Mouse (Mus musculus) liver (tissue): ENCODE measurements at regions not wholly inside any gene's neighbourhood (a gene's known extent, or its start where the extent isn't known, plus 50 kb on each side); places are given as distances from the start of the nearest gene placed in this dataset.

ENCODE experiments used
- DNase-seq: peaks from one replicate; pipeline ENCODE4 v3.0.0-alpha.2; 2020; ENCODE audit warnings: mixed read lengths

DNA sequence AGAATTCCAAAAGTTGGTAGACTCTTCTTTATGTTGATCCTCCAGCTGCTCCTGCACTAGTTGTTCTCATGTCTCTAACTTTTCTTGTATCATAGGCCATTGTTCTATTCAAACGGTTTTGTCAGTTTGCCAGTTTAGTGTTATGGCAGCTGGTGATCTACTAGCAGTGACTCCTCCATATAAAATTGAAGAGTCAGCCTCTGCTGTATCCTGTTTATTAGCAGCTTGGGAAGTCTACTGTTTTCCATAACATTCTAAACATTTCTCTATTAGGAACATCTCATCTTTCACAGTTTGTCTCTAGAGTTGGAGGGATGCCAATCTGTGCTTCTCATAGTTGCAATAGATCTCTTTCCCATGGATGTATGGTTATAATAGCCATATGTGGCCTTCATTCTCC lies 58.6 kb downstream of the Drd1 start:
- no peak for DNase-seq

DNA sequence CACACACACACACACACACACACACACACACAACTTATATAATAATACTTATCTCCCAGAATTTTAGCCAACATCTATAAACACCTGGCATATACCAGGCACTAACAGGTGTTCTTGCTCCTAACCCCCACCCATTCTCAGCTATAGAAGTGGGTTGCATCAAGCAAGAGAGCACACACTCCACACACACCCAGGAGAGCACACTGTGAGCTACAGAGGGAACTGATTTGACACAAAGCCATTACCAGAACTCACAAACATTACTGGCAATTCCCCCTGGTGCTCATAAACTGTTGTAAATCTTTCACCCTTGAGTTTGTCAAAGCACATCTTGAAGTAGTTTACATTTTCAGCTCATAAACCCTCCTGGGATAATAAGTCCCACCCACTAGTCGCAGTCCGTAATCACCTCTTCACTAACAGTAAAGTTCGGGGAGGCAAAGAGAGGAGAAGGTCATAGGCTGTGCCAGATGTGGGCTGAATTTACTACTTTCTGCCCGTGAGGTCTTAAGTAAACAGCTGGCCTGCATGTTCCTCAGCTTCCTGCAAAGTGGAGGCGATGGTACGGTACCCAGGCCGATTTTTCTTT lies 62.5 kb downstream of the Drd1 start:
- no peak for DNase-seq

DNA sequence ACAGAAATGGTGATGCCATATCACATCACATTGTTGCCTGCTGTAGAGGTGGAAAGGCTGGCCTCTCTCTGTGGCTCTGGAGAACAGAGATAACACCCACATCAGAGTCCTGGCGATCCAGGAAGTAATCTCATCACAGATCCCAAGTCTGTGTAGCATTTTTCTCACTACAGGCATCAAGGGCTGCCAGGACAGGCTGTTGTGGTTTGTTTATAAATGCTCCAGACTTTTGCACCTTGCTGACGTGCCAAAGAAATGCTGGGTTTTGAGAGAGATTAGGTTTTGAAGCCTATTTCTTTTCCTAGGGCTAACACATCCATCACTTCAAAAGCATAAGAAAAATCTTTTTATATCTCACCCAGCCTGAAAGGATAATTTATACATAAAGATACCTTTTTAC lies 76.3 kb downstream of the Drd1 start:
- no peak for DNase-seq

DNA sequence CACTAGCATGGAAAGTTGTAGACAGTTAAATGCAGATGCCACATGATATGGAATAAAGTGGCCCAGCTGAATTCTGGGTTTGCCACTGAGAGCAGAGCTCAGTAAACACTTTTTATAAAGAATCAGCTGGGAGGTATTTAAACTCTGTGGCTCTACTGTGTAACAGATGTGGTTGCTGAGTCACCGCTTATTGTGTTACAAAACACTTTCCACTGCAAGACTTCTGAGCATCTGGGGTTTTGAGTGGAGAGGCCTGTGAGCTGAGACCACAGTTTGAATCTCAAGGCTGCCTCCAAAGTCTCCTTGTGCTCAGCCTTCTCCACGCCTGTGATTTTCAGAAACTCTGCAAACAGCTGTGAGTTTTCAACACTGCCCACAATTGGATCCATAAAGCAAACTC lies 86.1 kb downstream of the Drd1 start:
- no peak for DNase-seq

DNA sequence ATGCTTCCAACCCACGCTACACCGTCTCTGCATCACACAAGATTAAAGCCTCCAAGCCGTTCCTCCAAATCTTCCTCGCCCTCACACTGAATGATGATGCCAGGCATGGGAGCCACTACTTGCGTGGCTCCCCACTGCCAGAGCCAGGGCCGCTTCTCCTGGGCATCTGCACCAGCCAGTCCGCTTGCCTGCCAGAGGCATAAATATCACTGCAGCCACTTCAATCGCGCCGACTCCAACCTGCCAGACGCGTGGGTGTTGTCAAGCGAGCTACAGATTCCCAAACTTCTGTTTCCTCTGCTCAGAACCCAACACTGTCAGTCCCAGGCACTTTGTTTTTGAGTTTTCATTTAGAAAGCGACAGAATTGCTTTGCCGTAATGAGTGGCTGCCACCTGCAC lies 99.3 kb downstream of the Drd1 start:
- no peak for DNase-seq

DNA sequence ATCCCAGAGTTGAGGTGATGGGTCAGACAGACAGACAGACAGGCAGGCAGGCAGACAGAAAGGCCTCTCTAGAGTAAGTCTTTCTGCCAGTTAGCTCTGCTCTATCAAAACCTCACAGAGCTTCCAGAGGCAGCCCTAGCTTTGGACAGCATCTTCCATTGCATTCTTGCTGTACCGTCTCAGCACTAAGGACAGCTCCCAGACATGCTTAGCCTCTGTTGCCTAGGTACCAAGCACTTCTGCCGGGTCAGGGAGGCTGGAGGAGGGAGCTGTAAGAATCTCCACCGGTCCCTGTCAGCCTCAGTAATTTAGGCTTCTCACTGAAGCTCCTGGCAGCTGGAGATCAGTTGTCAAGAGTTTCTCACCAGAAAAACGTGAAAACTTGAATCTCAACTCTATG lies 107.4 kb downstream of the Drd1 start:
- DNase-seq: peak; percentile 30

DNA sequence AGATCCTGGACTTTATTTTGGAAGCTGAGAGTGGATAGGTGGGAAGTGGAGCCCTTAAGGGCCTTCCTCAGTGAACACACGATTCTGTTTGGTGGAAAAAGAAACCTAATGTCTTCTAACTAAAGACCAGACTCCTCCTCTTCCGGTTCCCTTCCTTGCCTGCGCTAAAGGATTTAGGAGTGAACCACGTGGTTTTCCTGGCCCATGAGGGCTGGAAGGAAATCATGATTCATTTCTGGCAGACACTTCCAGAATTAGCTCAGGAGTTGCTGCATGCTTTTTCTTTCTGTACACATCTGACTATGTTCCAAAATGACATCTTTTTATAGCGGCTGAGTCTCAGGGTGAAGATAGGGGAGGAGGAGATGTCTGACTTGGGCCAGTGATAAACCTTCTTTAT lies 109.8 kb downstream of the Drd1 start:
- no peak for DNase-seq

DNA sequence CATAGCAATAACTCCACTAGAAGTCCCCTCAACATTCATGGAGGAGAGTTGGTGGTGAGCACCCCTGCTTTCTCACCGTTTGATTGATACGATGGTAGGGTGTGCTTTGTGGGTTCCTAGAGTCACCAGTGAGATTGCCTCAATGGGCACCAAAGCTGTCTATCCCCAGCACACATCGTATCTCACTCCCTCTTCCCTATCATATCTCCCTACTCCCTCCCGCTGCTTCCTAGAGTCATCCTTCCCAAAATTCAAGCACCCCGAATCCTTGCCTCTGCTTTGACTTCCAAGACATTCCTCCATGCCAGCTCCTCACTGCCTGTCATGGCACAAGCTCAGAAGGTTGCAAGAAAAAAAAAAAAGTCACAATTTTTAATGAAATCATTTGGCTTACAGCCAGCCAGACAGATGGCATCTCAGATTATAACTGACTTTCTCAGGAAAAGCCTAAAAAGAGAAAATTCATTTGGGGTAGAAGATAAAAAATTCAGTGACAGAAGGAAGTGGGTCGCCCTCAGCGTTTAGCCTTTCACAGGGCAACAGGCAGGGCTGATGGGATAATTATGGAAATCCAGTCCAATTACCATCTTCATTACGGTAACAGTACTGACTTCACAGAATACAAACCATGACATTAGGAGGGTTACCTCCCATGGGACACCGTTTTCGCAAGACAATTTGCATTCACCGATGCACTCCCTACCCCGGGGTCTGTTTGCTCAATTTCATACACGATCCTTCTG lies 114.3 kb downstream of the Drd1 start:
- no peak for DNase-seq

DNA sequence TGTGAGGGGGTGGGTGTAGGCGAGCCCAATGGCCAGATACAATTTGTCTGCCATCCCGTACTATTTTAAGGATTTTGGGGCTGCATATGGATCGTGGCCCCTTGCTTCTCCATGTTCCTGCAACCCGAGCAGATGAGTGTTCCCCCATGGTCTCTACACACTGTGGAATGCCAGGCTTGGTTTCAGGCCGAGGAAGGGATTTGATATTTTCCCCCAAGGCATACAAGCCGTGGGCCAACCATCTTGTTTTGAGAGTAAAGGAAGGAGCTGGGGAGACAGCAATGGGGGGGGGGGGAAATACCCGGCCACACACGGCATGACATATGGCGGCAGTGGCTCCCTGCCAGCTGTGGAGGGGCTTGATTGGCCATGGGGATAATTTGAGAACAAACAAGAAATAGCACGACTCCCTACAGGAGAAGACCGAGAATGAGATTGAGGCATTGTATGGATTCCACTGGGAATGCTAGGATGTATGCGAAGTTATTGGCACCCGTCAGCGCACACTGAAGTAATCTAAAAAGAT lies 120.3 kb downstream of the Drd1 start:
- DNase-seq: no peak

DNA sequence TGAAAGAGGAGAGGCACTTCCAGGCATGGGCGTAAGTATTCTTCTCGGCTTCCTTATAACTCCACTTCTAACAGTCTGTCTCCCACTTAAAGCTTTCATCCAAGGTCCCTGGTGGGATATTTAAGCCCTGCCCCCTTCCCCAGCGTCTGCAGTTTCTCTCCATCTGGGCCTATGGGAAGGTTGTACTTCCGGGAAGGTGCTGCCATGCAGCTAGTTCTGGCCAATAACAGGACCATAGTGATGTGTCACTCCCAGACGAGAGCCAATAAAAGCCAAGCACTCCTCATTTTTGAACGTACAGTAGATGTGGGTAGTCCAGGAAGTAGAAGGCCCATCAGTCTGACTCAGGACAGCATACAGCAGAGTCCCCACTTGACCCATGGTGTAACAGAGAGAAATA lies 121.0 kb downstream of the Drd1 start:
- DNase-seq: no peak

DNA sequence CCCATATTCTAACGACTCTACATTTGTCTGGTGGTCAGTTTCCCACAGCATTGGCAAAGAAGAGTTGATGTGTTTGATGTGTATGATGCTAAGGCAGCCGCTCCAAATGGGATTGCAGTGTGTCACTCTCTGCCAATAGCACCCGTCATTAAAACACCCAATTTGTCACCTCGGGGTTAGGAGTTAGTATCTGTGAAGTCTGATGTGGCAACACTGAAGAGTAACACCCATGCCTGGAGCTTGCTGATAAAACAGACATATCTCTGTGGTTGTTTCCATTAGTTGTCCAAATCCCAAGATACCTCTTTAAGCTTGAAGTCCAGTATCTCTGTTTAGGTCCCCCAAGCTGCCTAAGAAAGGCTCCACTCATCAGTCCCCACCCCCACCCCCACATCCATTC lies 129.4 kb downstream of the Drd1 start:
- DNase-seq: no peak

DNA sequence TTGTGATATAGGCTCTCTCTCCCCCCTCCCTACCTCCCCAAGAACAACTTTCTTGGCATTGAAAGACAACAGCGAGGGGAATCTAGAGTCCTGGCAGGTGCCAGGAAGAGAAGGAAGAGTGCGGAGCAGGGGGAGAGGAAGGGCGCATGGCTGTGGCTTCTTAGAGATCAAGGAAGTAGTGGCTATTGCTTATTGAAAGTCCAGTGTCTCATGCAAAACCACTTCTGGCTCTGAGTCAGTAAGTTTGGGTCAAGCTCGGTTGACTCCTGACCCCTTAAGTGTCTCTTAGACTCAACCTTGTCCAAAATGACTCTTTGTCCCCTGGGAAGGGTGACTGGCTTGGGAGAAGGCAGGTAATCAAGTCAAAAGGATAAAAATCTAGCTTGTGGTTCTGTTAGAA lies 131.1 kb downstream of the Drd1 start:
- DNase-seq: no peak

DNA sequence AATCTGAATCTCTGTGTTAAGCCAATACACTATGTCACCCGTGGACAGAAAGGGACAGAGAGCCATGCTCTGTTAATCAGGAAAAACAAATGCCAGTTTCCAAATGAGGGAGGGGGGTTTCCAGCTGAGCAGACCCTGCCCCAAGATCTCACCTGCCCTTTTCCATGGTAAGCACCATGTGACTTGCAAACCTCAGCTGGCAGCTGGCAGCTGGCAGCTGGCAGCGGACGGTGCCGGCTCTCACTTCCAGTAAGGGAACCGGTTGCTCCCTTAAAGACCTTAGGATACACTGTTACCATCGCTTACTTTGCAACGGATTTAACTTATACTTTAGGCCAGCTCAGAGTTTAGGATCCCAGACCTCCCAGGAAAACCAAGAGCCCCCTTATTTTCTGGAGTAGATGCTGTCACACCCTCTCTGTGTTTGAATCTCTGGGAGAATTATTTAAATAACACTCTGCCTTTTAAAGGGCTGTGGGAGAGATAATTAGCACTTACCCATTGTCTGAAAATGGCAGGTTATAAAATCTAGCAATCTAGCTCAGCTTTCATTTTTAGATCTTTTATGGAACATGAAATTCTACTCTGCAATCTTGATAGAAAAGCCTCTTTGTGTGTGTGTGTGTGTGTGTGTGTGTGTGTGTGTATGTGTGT lies 131.7 kb downstream of the Drd1 start:
- no peak for DNase-seq

DNA sequence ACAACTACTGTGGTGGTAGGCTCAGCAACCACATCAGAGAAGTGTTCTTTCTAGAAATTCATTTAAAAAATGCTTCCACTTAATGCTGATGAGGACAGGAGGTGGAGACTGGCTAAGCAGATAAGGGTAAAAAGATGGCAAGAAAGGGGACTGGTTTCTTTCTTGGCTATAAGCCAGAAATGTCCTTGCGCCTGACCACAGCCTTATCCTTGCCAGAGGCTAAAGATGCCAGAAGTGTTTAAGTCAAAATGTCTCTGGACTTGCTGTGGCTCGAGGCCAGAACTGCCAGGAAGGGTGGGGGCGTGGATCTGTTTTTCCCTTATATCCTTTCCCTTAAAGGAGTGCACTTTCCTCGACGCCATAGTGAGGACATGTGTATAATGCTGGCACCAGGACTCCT lies 133.7 kb downstream of the Drd1 start:
- no peak for DNase-seq

DNA sequence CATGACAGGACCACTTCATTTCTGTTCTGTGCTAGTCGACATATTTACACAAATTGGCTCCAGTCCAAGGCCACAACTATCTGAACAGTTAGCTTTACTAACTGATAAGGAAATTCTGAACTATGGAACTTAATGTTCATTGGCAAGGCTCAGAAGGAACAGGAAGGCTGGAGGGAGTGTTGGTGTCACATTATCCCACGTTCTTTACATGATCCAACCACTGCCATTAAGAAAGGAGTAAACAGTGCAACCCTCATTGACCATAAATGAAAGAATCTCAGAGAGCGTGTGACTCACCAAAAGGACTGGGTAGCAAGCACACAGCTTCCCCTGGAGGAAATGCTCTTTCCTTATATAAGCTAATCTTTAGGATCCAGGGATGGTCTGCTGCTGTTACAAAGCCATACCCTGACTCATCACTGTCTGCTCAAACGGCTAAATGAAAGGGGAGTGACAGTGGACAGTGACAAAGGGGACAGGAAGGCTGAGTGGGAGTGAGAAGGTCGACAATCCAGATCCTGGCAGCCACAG lies 135.6 kb downstream of the Drd1 start:
- no peak for DNase-seq

DNA sequence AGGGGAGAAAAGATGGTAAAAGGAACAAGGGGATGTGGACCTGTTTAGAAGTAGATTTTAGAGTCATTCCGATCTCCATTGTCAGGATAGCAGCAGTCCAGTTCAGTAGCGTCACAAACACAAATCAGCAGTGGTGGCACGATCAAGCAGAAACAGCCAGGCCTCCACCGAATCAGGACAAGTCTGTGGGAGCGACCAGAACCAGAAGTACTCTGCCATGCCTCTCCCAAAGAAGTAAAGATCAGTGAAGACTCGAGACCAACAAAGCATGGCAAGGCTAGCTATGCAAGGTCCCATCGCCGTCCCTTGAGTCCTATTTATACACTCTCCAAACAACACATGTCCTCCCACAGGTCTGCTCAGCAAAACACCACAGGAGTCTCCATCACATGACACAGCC lies 140.0 kb downstream of the Drd1 start:
- DNase-seq: no peak

DNA sequence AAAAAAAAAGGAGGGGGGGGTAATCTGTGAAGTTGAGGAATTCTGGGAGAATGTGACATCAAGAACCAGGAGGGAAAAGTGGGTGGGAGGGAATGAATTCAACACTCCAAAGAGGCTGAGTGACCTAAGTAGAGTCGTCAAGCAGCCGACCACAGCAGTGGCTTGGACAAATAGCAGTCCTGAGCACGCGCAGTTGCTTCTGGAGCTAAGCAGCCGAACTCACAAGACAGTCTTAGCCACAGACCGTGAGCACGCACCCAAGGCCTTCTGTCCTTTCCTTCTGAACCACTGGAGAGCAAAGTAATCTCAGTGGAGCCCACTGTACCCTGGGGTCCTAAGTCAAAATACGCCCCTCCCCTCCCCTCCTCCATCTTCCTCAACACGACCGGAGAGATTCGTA lies 141.1 kb downstream of the Drd1 start:
- DNase-seq: no peak

DNA sequence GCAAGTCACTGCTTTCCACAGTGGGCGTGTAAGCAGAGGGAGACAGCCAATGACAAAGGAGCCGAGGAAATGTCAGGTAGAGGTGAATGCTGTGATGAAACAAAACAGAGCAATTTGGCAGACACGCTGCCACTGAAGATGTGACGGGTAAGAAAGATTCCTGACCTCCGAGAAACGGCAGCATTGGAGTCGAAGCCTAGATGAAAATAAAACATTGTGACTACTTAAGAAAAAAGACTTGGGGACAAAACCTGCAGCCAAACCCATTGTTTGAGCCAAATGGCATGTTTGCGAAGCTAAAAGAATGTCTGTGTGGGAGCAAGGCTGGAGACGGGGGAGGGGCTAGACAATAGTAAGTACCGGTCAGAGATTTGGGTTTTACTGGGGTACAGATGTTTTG lies 142.0 kb downstream of the Drd1 start:
- DNase-seq: no peak

DNA sequence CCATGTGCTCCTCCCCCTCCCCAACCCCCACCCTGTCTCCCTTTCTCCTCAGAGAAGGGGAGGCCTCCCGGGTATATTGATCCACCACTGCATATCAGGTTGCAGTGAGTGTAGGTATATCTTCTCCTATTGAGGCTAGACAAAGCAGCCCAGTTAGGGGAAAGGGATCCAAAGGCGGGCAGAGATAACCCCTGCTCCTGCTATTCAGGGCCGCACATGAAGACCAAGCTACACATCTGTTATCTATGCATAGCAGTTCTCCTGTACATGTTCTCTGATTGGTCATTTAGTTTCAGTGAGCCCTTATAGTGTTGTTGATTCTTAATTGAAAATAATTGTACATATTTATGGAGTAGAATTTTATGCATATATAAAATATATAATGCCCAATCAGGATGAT lies 143.7 kb downstream of the Drd1 start:
- no peak for DNase-seq

DNA sequence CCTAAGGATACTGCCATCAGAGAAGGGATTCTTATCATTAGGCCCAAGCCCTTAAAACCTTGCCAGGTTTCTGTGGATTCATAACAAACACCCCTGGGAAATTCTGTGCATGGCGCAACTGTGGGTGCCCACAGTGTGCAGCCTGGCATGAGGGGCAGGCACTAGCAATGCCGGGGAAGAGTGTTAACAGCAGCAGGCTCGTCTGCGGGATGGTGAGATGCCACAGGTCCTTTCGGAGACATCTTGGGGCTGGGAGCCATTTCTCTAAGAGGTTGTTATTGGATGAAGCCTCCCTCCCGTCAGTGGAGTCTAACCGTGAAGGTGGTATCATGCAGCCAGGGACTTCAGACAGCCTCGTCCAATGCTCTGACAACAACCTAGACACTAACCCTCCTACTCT lies 144.2 kb downstream of the Drd1 start:
- DNase-seq: no peak

DNA sequence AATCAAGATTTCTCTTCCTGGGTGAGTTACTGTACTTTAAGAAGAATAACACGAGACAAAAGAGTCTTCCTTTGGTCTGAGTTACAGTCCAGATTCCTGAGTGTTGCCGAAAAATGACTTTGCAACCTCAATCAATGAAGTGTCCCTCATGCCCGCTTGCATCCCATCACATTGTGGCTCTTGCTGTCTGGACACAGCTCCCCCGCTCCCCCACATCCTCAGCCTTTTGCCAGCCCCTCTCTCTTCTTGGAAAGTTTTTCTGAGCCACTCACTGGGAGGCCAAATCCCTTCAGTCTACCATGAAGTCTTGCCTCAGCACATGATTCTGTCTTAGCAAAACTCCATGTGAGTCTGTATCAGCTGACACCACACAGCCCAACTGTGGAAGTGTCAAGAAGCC lies 145.3 kb downstream of the Drd1 start:
- no peak for DNase-seq

DNA sequence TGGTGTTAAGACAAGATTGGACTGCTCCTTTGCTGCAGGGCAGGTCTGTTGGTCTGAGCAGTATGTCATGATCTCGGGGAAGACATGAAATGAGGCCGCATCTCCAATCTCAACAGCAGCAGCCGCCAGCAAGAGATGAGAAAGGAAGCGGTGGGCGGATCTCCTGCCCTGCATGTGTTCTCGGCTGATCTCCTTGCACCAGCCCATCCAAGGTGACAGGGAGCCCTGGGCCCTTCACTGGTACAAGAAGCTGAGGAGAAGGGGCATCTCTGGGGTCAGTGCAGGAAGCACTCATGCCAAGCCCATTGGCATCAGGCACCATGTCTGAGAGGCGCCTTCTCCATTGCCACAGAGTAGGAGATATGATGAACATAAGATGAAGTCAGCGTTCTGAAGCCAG lies 151.0 kb downstream of the Drd1 start:
- no peak for DNase-seq

DNA sequence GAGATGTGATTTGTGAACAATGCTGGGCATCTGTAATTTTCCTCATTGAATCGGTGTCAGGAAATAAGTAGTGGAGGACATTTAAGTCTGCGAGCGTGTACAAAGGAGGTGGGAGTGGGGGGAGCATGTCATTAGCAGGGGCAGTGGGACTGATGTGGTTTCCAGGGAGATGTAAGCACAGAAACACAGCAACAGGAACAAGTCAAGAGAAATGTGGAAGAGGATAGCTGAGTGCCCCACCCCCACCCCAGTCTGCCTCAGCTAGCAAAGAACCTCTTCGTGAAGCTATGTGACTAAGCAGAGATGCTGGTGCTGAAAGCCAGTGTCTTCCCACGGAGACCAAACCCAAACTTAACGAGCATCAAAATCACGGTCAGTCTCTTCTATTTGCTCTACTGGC lies 151.9 kb downstream of the Drd1 start:
- no peak for DNase-seq

DNA sequence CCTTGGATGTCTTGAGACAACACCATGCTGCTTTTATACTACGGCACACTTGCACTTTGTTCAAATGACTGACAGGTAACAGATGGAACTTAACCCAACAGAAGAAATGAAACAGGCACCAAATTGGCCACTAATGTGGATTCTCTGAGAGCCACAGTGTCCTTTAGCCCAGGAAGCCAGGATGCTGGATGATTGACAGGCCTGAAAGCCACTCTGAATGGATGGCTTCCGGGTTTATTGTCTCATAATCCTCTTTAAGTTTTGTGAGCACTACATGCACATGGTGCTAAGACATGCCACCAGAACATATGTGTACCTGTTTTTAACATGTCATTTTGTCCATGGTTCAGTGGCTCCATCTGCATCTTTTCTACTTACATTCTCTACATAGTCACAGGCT lies 152.7 kb downstream of the Drd1 start:
- no peak for DNase-seq
